Comparison of ENCODE assay signal across 8 mouse cellular contexts in genomic region chr9:111497074-111497811, GRCm38 (mm10). TPM values are rescaled to one million over a fixed set of nuclear protein-coding genes. Genes with fewer than 3 reads are reported as not detected.
DNase-seq lines count a peak whose midpoint lies in the region; ATAC-seq and TF ChIP-seq lines count a peak whose summit lies in the region.

No protein-coding gene starts in this region.

- TF ChIP-seq EP300 in heart, postnatal 0 days (IDR thresholded peaks at IDR 0.05; ENCODE audit: low read depth) = no peak
- no peak for TF ChIP-seq EP300 in liver, postnatal 0 days (IDR thresholded peaks at IDR 0.05; ENCODE audit: low read depth)

- no peak overlapping the region for H3K4me3 ChIP-seq in C2C12 (ENCODE audit: insufficient read depth, poor library complexity, severe bottlenecking)
- no peak overlapping the region for H3K4me3 ChIP-seq in embryonic fibroblast, embryonic 13.5 days (ENCODE audit: insufficient read depth, low read length)
- no peak overlapping the region for H3K4me3 ChIP-seq in heart, postnatal 0 days (ENCODE audit: low read depth, low read length)
- no peak overlapping the region for H3K4me3 ChIP-seq in liver, postnatal 0 days (ENCODE audit: low read depth, low read length)
- H3K4me3 ChIP-seq in neural tube, embryonic 15.5 days (replicated peaks) = no peak overlapping the region
- H3K4me3 ChIP-seq in testis, adult 2 months (ENCODE audit: control insufficient read depth, low read depth, low read length) = no peak overlapping the region

- H3K36me3 ChIP-seq in C2C12 (ENCODE audit: control insufficient read depth, insufficient read depth) = no peaks in the 10 kb centered on the region
- H3K36me3 ChIP-seq in heart, postnatal 0 days (replicated peaks; ENCODE audit: control insufficient read depth, insufficient read depth, low read length) = no peaks in the 10 kb centered on the region
- no peaks in the 10 kb centered on the region for H3K36me3 ChIP-seq in liver, postnatal 0 days (replicated peaks; ENCODE audit: insufficient read depth, low read length)
- no peaks in the 10 kb centered on the region for H3K36me3 ChIP-seq in neural tube, embryonic 15.5 days
- no peaks in the 10 kb centered on the region for H3K36me3 ChIP-seq in testis, adult 2 months (ENCODE audit: control insufficient read depth, insufficient read depth, low read length)

- no peak overlapping the region for H3K4me2 ChIP-seq in heart, postnatal 0 days (ENCODE audit: low read depth, low read length)
- H3K4me2 ChIP-seq in liver, postnatal 0 days (ENCODE audit: low read depth, low read length) = no peak overlapping the region
- H3K4me2 ChIP-seq in neural tube, embryonic 15.5 days = no peak overlapping the region

- TF ChIP-seq CTCF in C2C12 (IDR thresholded peaks at IDR 0.05; ENCODE audit: control insufficient read depth, insufficient read depth, insufficient read length) = peak; percentile 95
- TF ChIP-seq CTCF in embryonic fibroblast, embryonic 13.5 days (IDR thresholded peaks at IDR 0.05; ENCODE audit: borderline replicate concordance, insufficient read depth, low read length) = peak; percentile 99
- peak; percentile 98 for TF ChIP-seq CTCF in heart, postnatal 0 days (IDR thresholded peaks at IDR 0.05; ENCODE audit: low read depth)
- TF ChIP-seq CTCF in liver, postnatal 0 days (IDR thresholded peaks at IDR 0.05; ENCODE audit: low read depth) = peak; percentile 98
- peak; percentile 98 for TF ChIP-seq CTCF in testis, adult 2 months (IDR thresholded peaks at IDR 0.05; ENCODE audit: control insufficient read depth, insufficient read depth, insufficient replicate concordance, low read depth, low read length)

- TF ChIP-seq POLR2A in embryonic fibroblast, embryonic 13.5 days (IDR thresholded peaks at IDR 0.05; ENCODE audit: low read depth, low read length) = no peak
- TF ChIP-seq POLR2A in testis, adult 2 months (IDR thresholded peaks at IDR 0.05; ENCODE audit: control insufficient read depth, low read depth, low read length) = no peak

- peak; percentile 58 for ATAC-seq in heart, postnatal 0 days (ENCODE audit: insufficient read depth, low read depth)
- no peak for ATAC-seq in liver, postnatal 0 days
- peak; percentile 81; the same call in 1 of the 2 replicates for ATAC-seq in neural tube, embryonic 15.5 days (ENCODE audit: low FRiP score)

- H3K79me2 ChIP-seq in C2C12 (ENCODE audit: control insufficient read depth, insufficient read depth) = no peaks in the 10 kb centered on the region

- no peak overlapping the region for H3K27ac ChIP-seq in embryonic fibroblast, embryonic 13.5 days (ENCODE audit: insufficient read depth, low read length)
- H3K27ac ChIP-seq in heart, postnatal 0 days (ENCODE audit: low read depth) = no peak overlapping the region
- no peak overlapping the region for H3K27ac ChIP-seq in liver, postnatal 0 days (ENCODE audit: low read depth)
- H3K27ac ChIP-seq in neural tube, embryonic 15.5 days (replicated peaks) = no peak overlapping the region; the same call in 1 of the 2 replicates
- H3K27ac ChIP-seq in testis, adult 2 months (ENCODE audit: control insufficient read depth, insufficient read depth, low read depth, low read length) = no peak overlapping the region

- peak; percentile 92 for DNase-seq in brain, adult 2 months (ENCODE audit: low read depth, low spot score)
- peak; percentile 71 for DNase-seq in heart, postnatal 0 days (ENCODE audit: low spot score)
- peak; percentile 82 to 85 for DNase-seq in kidney, postnatal 25 days
- DNase-seq in liver, postnatal 0 days = peak; percentile 76

- no peak overlapping the region for H3K9ac ChIP-seq in heart, postnatal 0 days (replicated peaks; ENCODE audit: low read depth, low read length)
- no peak overlapping the region for H3K9ac ChIP-seq in liver, postnatal 0 days (replicated peaks)
- H3K9ac ChIP-seq in neural tube, embryonic 15.5 days (replicated peaks) = no peak overlapping the region

- H3K4me1 ChIP-seq in embryonic fibroblast, embryonic 13.5 days (ENCODE audit: control insufficient read depth, insufficient read depth, low read length) = no peaks in the 10 kb centered on the region
- no peaks in the 10 kb centered on the region for H3K4me1 ChIP-seq in heart, postnatal 0 days (ENCODE audit: control insufficient read depth, insufficient read depth)
- H3K4me1 ChIP-seq in liver, postnatal 0 days (ENCODE audit: insufficient read depth) = no peaks in the 10 kb centered on the region
- H3K4me1 ChIP-seq in neural tube, embryonic 15.5 days = peaks cover 16% of the 10 kb centered on the region; the same call in 1 of the 2 replicates
- 0 out of 2 replicates have a peak, but pooled peaks cover 2% of the 10 kb centered on the region for H3K4me1 ChIP-seq in testis, adult 2 months (ENCODE audit: control insufficient read depth, insufficient read depth, low read length)

- 15% methylated on average over 9 of the region's 9 CpGs for WGBS in heart, postnatal 0 days
- WGBS in liver, postnatal 0 days (ENCODE audit: insufficient replicate concordance) = 20% methylated on average over 9 of the region's 9 CpGs
- WGBS in neural tube, embryonic 15.5 days = 24% methylated on average over 9 of the region's 9 CpGs

- H3K9me3 ChIP-seq in heart, postnatal 0 days (replicated peaks; ENCODE audit: control insufficient read depth, low read length) = no peaks in the 10 kb centered on the region
- no peaks in the 10 kb centered on the region for H3K9me3 ChIP-seq in liver, postnatal 0 days (ENCODE audit: low read length)
- H3K9me3 ChIP-seq in neural tube, embryonic 15.5 days (replicated peaks) = no peaks in the 10 kb centered on the region

- H3K79me3 ChIP-seq in C2C12 (ENCODE audit: low read depth) = no peaks in the 10 kb centered on the region

- no peak overlapping the region for H3ac ChIP-seq in C2C12 (ENCODE audit: control insufficient read depth, insufficient read length, low read depth)

- peaks cover 6% of the 10 kb centered on the region for H3K27me3 ChIP-seq in C2C12 (ENCODE audit: control insufficient read depth, insufficient read depth, insufficient read length)
- no peaks in the 10 kb centered on the region for H3K27me3 ChIP-seq in heart, postnatal 0 days (ENCODE audit: control insufficient read depth, insufficient read depth, low read length)
- 0 out of 2 replicates have a peak, but pooled peaks cover 2% of the 10 kb centered on the region for H3K27me3 ChIP-seq in liver, postnatal 0 days (ENCODE audit: insufficient read depth, low read length)
- no peaks in the 10 kb centered on the region for H3K27me3 ChIP-seq in neural tube, embryonic 15.5 days (replicated peaks)
- H3K27me3 ChIP-seq in testis, adult 2 months (ENCODE audit: control insufficient read depth, insufficient read depth, low read length) = no peaks in the 10 kb centered on the region

TF ChIP-seq in C2C12, 6 proteins besides CTCF, POLR2A, EP300 and RAD21:
- no peak for TF ChIP-seq MAX (IDR thresholded peaks at IDR 0.05)
- TF ChIP-seq FOSL1 (IDR thresholded peaks at IDR 0.05; ENCODE audit: insufficient read depth, low read length, poor library complexity, severe bottlenecking) = no peak
- no peak for TF ChIP-seq CEBPB (IDR thresholded peaks at IDR 0.05; ENCODE audit: low read depth)
- no peak for TF ChIP-seq MYOD1 (IDR thresholded peaks at IDR 0.05; ENCODE audit: control insufficient read depth, insufficient read length, low read depth)
- no peak for TF ChIP-seq MYOG (IDR thresholded peaks at IDR 0.05; ENCODE audit: control insufficient read depth, extremely low read depth, insufficient read length)
- TF ChIP-seq USF1 (IDR thresholded peaks at IDR 0.05; ENCODE audit: low read depth) = no peak

RNA-seq across cellular contexts. Expression of gene Dclk3, which starts 58.4 kb away (rescaled TPM):
- not detected for polyA plus RNA-seq in C2C12 (2012; fragmentation: generic; extraction: Trizol)
- polyA plus RNA-seq in embryonic fibroblast, embryonic 13.5 days (2011; ENCODE audit: insufficient read length, low read depth, missing spikeins) = not detected in 2 replicates
- not detected in 2 replicates for total RNA-seq in heart, postnatal 0 days (2014; rRNA removed; ENCODE audit: low replicate concordance)
- 0.11 and 0.15 TPM in 2 replicates for polyA plus RNA-seq in heart, postnatal 0 days (2015; fragmentation: Nextera tagmentation; extraction: Ambion mirVana)
- 0.27 and 0.32 TPM in 2 replicates for polyA plus RNA-seq in liver, postnatal 0 days (2015; fragmentation: Nextera tagmentation; extraction: Ambion mirVana)
- polyA plus RNA-seq in neural tube, embryonic 15.5 days (2015; fragmentation: Nextera tagmentation; extraction: Ambion mirVana) = 11.2 and 12.2 TPM in 2 replicates
- polyA plus RNA-seq in testis, adult 2 months (2012; rRNA removed) = 0.09 and 0.25 TPM in 2 replicates
